Mouse (Mus musculus): ENCODE data around the gene Gm7544.
"Not testable (repeated sequence)": the region's sequence is repeated elsewhere in the genome, so short reads cannot be mapped to it uniquely, and the experiment has no call there.

Gm7544 gene

GRCm38 (mm10) chr1:82955913-82956312 lies at the start of gene Gm7544:
Gene Gm7544 (minus strand): TSS chr1:82956013.
- DNase-seq (ENCODE audit: low spot score): not testable (repeated sequence)

GRCm38 (mm10) chr1:83000306-83000705 lies 44.5 kb upstream of the Gm7544 start, which contains the start of gene Gm47959:
Gene Gm47959 (plus strand): TSS chr1:83000548.
- not testable (repeated sequence) for DNase-seq (ENCODE audit: low spot score)

- DNase-seq (ENCODE audit: low spot score): no peak
Observed at GRCm38 (mm10) chr1:82993947-82994346, 38.1 kb upstream of the Gm7544 start.

- DNase-seq (ENCODE audit: low spot score): no peak
Observed at GRCm38 (mm10) chr1:82992093-82992492, 36.3 kb upstream of the Gm7544 start.

GRCm38 (mm10) chr1:82991596-82991995 lies 35.8 kb upstream of the Gm7544 start:
- DNase-seq (ENCODE audit: low spot score): no peak

GRCm38 (mm10) chr1:82991062-82991461 lies 35.2 kb upstream of the Gm7544 start:
- no peak for DNase-seq (ENCODE audit: low spot score)

GRCm38 (mm10) chr1:82987530-82988198 lies 31.9 kb upstream of the Gm7544 start:
- DNase-seq (ENCODE audit: low spot score): no peak

GRCm38 (mm10) chr1:82986738-82987137 lies 30.9 kb upstream of the Gm7544 start:
- no peak for DNase-seq (ENCODE audit: low spot score)

GRCm38 (mm10) chr1:82977840-82978239 lies 22.0 kb upstream of the Gm7544 start:
- no peak for DNase-seq (ENCODE audit: low spot score)

GRCm38 (mm10) chr1:82975750-82976149 lies 19.9 kb upstream of the Gm7544 start:
- DNase-seq (ENCODE audit: low spot score): no peak

- no peak for DNase-seq (ENCODE audit: low spot score)
Observed at GRCm38 (mm10) chr1:82974342-82974741, 18.5 kb upstream of the Gm7544 start.

GRCm38 (mm10) chr1:82973901-82974300 lies 18.1 kb upstream of the Gm7544 start:
- DNase-seq (ENCODE audit: low spot score): no peak

- DNase-seq (ENCODE audit: low spot score): no peak
Observed at GRCm38 (mm10) chr1:82973244-82973643, 17.4 kb upstream of the Gm7544 start.

- DNase-seq (ENCODE audit: low spot score): no peak
Observed at GRCm38 (mm10) chr1:82972046-82972445, 16.2 kb upstream of the Gm7544 start.

- no peak for DNase-seq (ENCODE audit: low spot score)
Observed at GRCm38 (mm10) chr1:82966413-82966812, 10.6 kb upstream of the Gm7544 start.

GRCm38 (mm10) chr1:82959870-82960385 lies 4.1 kb upstream of the Gm7544 start, which contains the start of gene Gm47955:
Gene Gm47955 (plus strand): TSS chr1:82960286.
- peak; percentile 11 for DNase-seq (ENCODE audit: low spot score)

GRCm38 (mm10) chr1:82948601-82949000 lies 7.2 kb downstream of the Gm7544 start:
- no peak for DNase-seq (ENCODE audit: low spot score)

- DNase-seq (ENCODE audit: low spot score): not testable (repeated sequence)
Observed at GRCm38 (mm10) chr1:82946029-82946428, 9.8 kb downstream of the Gm7544 start.

GRCm38 (mm10) chr1:82943295-82943694 lies 12.5 kb downstream of the Gm7544 start, which contains the start of gene A030003K21Rik:
Gene A030003K21Rik (minus strand): TSS chr1:82943388.
- DNase-seq (ENCODE audit: low spot score): not testable (repeated sequence)

- not testable (repeated sequence) for DNase-seq (ENCODE audit: low spot score)
Observed at GRCm38 (mm10) chr1:82942505-82942904, 13.3 kb downstream of the Gm7544 start.

GRCm38 (mm10) chr1:82938666-82939065 lies 17.1 kb downstream of the Gm7544 start:
- no peak for DNase-seq (ENCODE audit: low spot score)

- not testable (repeated sequence) for DNase-seq (ENCODE audit: low spot score)
Observed at GRCm38 (mm10) chr1:82931326-82931725, 24.5 kb downstream of the Gm7544 start, which contains the start of gene Gm6217. Gene Gm6217 (minus strand): TSS chr1:82931399.

- DNase-seq (ENCODE audit: low spot score): not testable (repeated sequence)
Observed at GRCm38 (mm10) chr1:82930558-82930957, 25.3 kb downstream of the Gm7544 start.

Data from testis, postnatal 14 days (tissue).